Mouse (Mus musculus) left cerebral cortex, postnatal 10 days (tissue): ENCODE measurements around the gene Acod1. TPM values are rescaled to one million over a fixed set of nuclear protein-coding genes. Genes with fewer than 3 reads are reported as not detected.
A peak's percentile ranks its signal among the peaks of the same experiment; 100 is the strongest.

Source experiments
- DNase-seq, 2 experiments: peaks; one replicate each; pipeline ENCODE4 v3.0.0; 2021 to 2022; ENCODE audit warnings: low spot score in 2 of 2, mixed read lengths in 1 of 2; ENCODE audit errors: extremely low spot score in 1 of 2
- intact Hi-C: fragments of 180-260 bp; cut with DNase I; formaldehyde crosslinking; loops from one replicate; pipeline ENCODE4 v1.15.1; 2025
- total RNA-seq, 2 experiments: library from RNA; stranded (reverse); gene quantifications; 2 replicates each; pipeline ENCODE4 v1.2.3; 2021

The Acod1 gene
- total RNA-seq: not detected

- DNase-seq: no peak
- intact Hi-C loops: no loop called here
Observed at GRCm38 (mm10) chr14:103046677-103047076, at the start of gene Acod1. TSS of gene Acod1 (plus strand) at chr14:103046977.

GRCm38 (mm10) chr14:103007737-103008136 lies 39.0 kb upstream of the Acod1 start:
- intact Hi-C loops: no loop called here
- no peak for DNase-seq

GRCm38 (mm10) chr14:103011782-103012181 lies 35.0 kb upstream of the Acod1 start:
- intact Hi-C loops: loop anchor here (5.0 to 10.0 kb wide), 3 partner anchors 41 to 523 kb away; partner anchors contain the start of gene Fbxl3
- peak; percentile 32 to 54 for DNase-seq

GRCm38 (mm10) chr14:103012563-103013150 lies 34.1 kb upstream of the Acod1 start:
- peak; percentile 61 to 67 for DNase-seq
- intact Hi-C loops: loop anchor here (5.0 to 10.0 kb wide), 3 partner anchors 40 to 522 kb away; partner anchors contain the start of gene Fbxl3

- no peak for DNase-seq
- intact Hi-C loops: loop anchor here (10.0 kb wide), 1 partner anchor 518 kb away; no protein-coding TSS in a partner anchor
Observed at GRCm38 (mm10) chr14:103017009-103017408, 29.8 kb upstream of the Acod1 start.

GRCm38 (mm10) chr14:103020046-103020445 lies 26.7 kb upstream of the Acod1 start:
- intact Hi-C loops: no loop called here
- peak in 1 of 2 experiments; percentile 29 for DNase-seq

GRCm38 (mm10) chr14:103029203-103029602 lies 17.6 kb upstream of the Acod1 start:
- intact Hi-C loops: no loop called here

GRCm38 (mm10) chr14:103033271-103033823 lies 13.4 kb upstream of the Acod1 start:
- intact Hi-C loops: no loop called here
- DNase-seq: no peak

More at GRCm38 (mm10) chr14:103029203-103029602, 17.6 kb upstream of the Acod1 start:
- DNase-seq: no peak

GRCm38 (mm10) chr14:103034076-103034475 lies 12.7 kb upstream of the Acod1 start:
- DNase-seq: no peak
- intact Hi-C loops: no loop called here

GRCm38 (mm10) chr14:103037016-103037415 lies 9.8 kb upstream of the Acod1 start:
- intact Hi-C loops: no loop called here
- no peak for DNase-seq

GRCm38 (mm10) chr14:103048292-103049086 lies 1.7 kb downstream of the Acod1 start:
- DNase-seq: no peak
- intact Hi-C loops: no loop called here

GRCm38 (mm10) chr14:103051159-103051769 lies 4.5 kb downstream of the Acod1 start:
- intact Hi-C loops: loop anchor here (5.0 kb wide), 1 partner anchor 39 kb away; no protein-coding TSS in a partner anchor
- DNase-seq: peak; percentile 33 to 82

- intact Hi-C loops: loop anchor here (5.0 kb wide), 1 partner anchor 42 kb away; no protein-coding TSS in a partner anchor
Observed at GRCm38 (mm10) chr14:103054731-103055130, 8.0 kb downstream of the Acod1 start.

GRCm38 (mm10) chr14:103056601-103057000 lies 9.8 kb downstream of the Acod1 start:
- DNase-seq: no peak
- intact Hi-C loops: no loop called here

More at GRCm38 (mm10) chr14:103054731-103055130, 8.0 kb downstream of the Acod1 start:
- DNase-seq: no peak

- DNase-seq: no peak
- intact Hi-C loops: no loop called here
Observed at GRCm38 (mm10) chr14:103058998-103059397, 12.2 kb downstream of the Acod1 start.

- no peak for DNase-seq
- intact Hi-C loops: no loop called here
Observed at GRCm38 (mm10) chr14:103059495-103059894, 12.7 kb downstream of the Acod1 start.

GRCm38 (mm10) chr14:103065294-103066167 lies 18.8 kb downstream of the Acod1 start:
- peak; percentile 58 to 71 for DNase-seq
- intact Hi-C loops: no loop called here

- intact Hi-C loops: no loop called here
Observed at GRCm38 (mm10) chr14:103069465-103069863, 22.7 kb downstream of the Acod1 start.

More at GRCm38 (mm10) chr14:103069465-103069863, 22.7 kb downstream of the Acod1 start:
- DNase-seq: no peak
